Mouse (Mus musculus) small intestine, adult 2 months (tissue): ENCODE measurements at regions not wholly inside any gene's neighbourhood (a gene's known extent, or its start where the extent isn't known, plus 50 kb on each side); places are given as distances from the start of the nearest gene placed in this dataset.

ENCODE experiments used
- CTCF ChIP-seq: fragments of 200-500 bp; IDR thresholded peaks from 2 replicates; pipeline ENCODE4 v1.5.1; 2012; ENCODE audit warnings: low read depth, mild to moderate bottlenecking, control low read depth, inconsistent platforms, low read length, moderate library complexity, mixed read lengths; ENCODE audit not compliant: insufficient replicate concordance, insufficient read length; ENCODE audit errors: extremely low read depth
- POLR2A ChIP-seq: fragments of 200-500 bp; IDR thresholded peaks from 2 replicates; pipeline ENCODE4 v1.6.1; 2012; ENCODE audit warnings: low read depth, mild to moderate bottlenecking, control low read depth, inconsistent platforms, low read length, moderate library complexity

GRCm38 (mm10) chr17:13584394-13584793 lies 175.9 kb upstream of the Afdn start:
- TF ChIP-seq CTCF (no peak), POLR2A (no peak)
